Mouse (Mus musculus): ENCODE data around the gene Irf4.

DNA sequence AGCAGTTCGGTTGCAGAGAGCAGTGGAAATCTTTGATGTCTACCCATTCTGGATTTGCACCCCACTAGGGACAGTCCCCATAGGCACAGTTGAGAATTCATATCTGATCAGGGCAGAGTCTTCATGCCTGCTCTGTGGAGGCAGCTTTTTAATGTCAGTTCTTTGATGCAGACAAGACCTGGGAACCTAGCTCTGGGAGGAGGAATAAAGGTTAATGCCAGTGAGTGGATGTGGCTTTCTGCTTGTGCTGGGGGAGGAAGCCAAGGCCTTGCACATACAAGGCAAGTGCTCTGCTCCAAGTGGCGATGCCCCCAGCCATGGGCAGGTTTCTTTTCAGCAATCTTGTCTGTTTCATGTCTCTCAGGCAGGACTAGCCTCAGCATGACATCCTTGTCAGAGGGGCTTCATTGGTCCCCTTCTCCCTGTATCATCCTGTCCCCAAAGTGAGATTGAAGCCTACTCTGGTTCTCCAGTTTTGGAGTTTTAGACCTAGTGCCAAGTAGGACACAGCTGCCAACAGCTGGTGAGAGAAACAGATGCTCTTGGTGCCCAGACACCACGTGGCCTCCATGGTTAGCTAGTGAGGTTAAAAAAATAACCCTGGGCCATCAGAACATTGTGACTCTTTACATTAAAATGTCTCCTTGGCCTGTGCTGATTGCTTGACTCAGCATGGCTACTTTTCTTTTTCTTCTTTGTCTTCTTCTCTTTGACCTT, 11.5 kb downstream of the Irf4 start:
- TF ChIP-seq CTCF (IDR thresholded peaks at IDR 0.05; ENCODE audit: low read depth, low read length) (no peak), POLR2A (IDR thresholded peaks at IDR 0.05; ENCODE audit: insufficient read depth, low read length) (no peak), EP300 (IDR thresholded peaks at IDR 0.05; ENCODE audit: insufficient read depth, low read depth, low read length) (no peak)

Measured in ES-Bruce4 (cell line).